Mouse (Mus musculus): ENCODE results near the gene Asb2. TPM values are rescaled to one million over a fixed set of nuclear protein-coding genes. Genes with fewer than 3 reads are reported as not detected.
A peak's percentile ranks its signal among the peaks of the same experiment; 100 is the strongest.

Gene Asb2
- polyA plus RNA-seq, 1 experiment from 2014 or later = 1.2 TPM

DNA sequence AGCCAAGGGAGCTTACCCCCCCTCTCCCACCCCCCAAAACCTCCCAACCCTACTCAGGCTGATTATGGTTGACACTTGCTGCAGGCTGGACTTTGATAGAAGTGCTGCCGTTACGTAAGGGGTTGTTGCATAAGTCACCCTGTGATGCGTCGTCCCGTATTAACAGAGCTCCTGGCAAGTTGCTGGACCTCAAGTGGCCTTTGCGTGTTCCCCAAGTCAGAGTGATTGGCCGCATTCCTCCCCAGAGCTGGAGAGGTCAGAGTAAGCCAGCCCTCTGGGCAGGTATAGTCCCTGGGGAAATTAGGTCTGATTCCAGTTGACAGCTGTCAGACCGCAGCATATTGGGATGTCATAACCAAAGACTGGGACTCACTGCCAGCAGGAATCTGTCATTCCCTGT, 43.9 kb downstream of the Asb2 start:
- no peak overlapping the region for H3K9ac ChIP-seq (replicated peaks; ENCODE audit: low read length)
- no peak overlapping the region for H3K4me2 ChIP-seq (ENCODE audit: low read depth, low read length)
- no peak for ATAC-seq (replicated peaks; ENCODE audit: insufficient number of reproducible peaks, low FRiP score, low TSS enrichment, low read depth)
- 54% methylated on average over 8 of the region's 8 CpGs for WGBS
- H3K27me3 ChIP-seq (ENCODE audit: control insufficient read depth, insufficient read depth, low read length) = peaks cover 9% of the 10 kb centered on the region; the same call in 1 of the 2 replicates
- H3K27ac ChIP-seq (replicated peaks; ENCODE audit: low read depth, low read length) = no peak overlapping the region
- peaks cover 8% of the 10 kb centered on the region for H3K4me1 ChIP-seq (ENCODE audit: control insufficient read depth, insufficient read depth, low read length)
- H3K36me3 ChIP-seq (replicated peaks; ENCODE audit: control insufficient read depth, insufficient read depth, low read depth, low read length) = no peaks in the 10 kb centered on the region
- no peaks in the 10 kb centered on the region for H3K9me3 ChIP-seq (replicated peaks; ENCODE audit: control insufficient read depth, low read length)
- no peak for DNase-seq (ENCODE audit: low spot score)
- H3K4me3 ChIP-seq (ENCODE audit: low read depth, low read length) = no peak overlapping the region

GRCm38 (mm10) chr12:103310744-103311267, 45.0 kb downstream of the Asb2 start, which contains the start of gene Fam181a:
Gene Fam181a (plus strand): TSS chr12:103310975.
- no peaks in the 10 kb centered on the region for H3K9me3 ChIP-seq (replicated peaks; ENCODE audit: control insufficient read depth, low read length)
- DNase-seq (ENCODE audit: low spot score) (no peak), ATAC-seq (replicated peaks; ENCODE audit: insufficient number of reproducible peaks, low FRiP score, low TSS enrichment, low read depth) (no peak)
- H3K27me3 ChIP-seq (ENCODE audit: control insufficient read depth, insufficient read depth, low read length) = peaks cover 7% of the 10 kb centered on the region; the same call in 1 of the 2 replicates
- H3K36me3 ChIP-seq (replicated peaks; ENCODE audit: control insufficient read depth, insufficient read depth, low read depth, low read length) = no peaks in the 10 kb centered on the region
- no peak within 1 kb of the TSS for H3K9ac ChIP-seq (replicated peaks; ENCODE audit: low read length)
- H3K4me1 ChIP-seq (ENCODE audit: control insufficient read depth, insufficient read depth, low read length) = peaks cover 4% of the 10 kb centered on the region
- H3K4me3 ChIP-seq (ENCODE audit: low read depth, low read length) = no peak within 1 kb of the TSS
- H3K4me2 ChIP-seq (ENCODE audit: low read depth, low read length) = no peak within 1 kb of the TSS
- no peak within 1 kb of the TSS for H3K27ac ChIP-seq (replicated peaks; ENCODE audit: low read depth, low read length)
- WGBS = 71% methylated on average over 2 of the region's 2 CpGs

DNA sequence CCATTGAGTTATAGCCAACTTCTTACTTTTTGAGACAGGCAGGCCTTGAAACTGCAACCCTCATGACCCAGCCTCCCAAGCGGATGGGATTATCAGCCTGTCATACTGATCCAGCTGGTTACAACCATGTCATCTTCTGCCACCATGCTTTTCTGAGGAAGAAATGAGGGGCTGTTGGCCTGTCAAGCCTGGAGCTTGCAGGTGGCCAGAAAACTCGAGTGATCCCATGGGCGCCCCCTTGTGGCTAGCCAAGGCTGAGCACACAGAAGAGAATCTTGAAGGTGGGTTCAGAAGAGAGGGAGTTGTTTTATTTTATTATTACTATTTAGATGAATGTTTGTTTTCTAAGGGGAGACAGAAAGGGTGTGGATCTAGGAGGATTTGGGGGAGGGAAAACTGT, 49.1 kb downstream of the Asb2 start:
- Histone ChIP-seq H3K4me3 (ENCODE audit: low read depth, low read length) (no peak overlapping the region), H3K9me3 (replicated peaks; ENCODE audit: control insufficient read depth, low read length) (no peaks in the 10 kb centered on the region), H3K4me2 (ENCODE audit: low read depth, low read length) (no peak overlapping the region), H3K9ac (replicated peaks; ENCODE audit: low read length) (no peak overlapping the region), H3K36me3 (replicated peaks; ENCODE audit: control insufficient read depth, insufficient read depth, low read depth, low read length) (no peaks in the 10 kb centered on the region), H3K27me3 (ENCODE audit: control insufficient read depth, insufficient read depth, low read length) (no peaks in the 10 kb centered on the region), H3K27ac (replicated peaks; ENCODE audit: low read depth, low read length) (no peak overlapping the region), H3K4me1 (ENCODE audit: control insufficient read depth, insufficient read depth, low read length) (no peaks in the 10 kb centered on the region)
- ATAC-seq (replicated peaks; ENCODE audit: insufficient number of reproducible peaks, low FRiP score, low TSS enrichment, low read depth) (no peak), DNase-seq (ENCODE audit: low spot score) (peak; percentile 64)
- 24% methylated on average over 3 of the region's 3 CpGs for WGBS

DNA sequence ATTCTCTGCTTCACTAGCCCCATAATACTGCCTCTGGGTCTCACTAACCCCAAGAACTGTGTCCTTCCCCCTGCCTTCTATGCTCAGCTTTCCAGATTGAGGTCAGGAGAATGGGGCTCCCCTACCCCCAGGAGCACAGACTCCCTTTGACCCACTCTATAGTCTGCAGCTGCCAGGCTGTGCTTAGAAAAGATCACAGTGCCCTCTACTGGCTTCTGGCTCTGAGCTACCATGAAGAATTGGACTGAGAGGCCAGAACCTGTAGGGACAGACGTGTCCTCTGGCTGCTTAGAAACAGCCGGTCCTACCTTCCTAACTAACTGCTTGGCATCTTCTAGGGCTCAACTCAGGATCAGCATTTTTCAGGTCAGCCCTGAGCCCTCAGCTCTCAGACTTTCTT, 49.6 kb downstream of the Asb2 start:
- Histone ChIP-seq H3K9ac (replicated peaks; ENCODE audit: low read length) (no peak overlapping the region), H3K27me3 (ENCODE audit: control insufficient read depth, insufficient read depth, low read length) (no peaks in the 10 kb centered on the region), H3K4me1 (ENCODE audit: control insufficient read depth, insufficient read depth, low read length) (no peaks in the 10 kb centered on the region), H3K9me3 (replicated peaks; ENCODE audit: control insufficient read depth, low read length) (no peaks in the 10 kb centered on the region), H3K4me3 (ENCODE audit: low read depth, low read length) (no peak overlapping the region), H3K4me2 (ENCODE audit: low read depth, low read length) (no peak overlapping the region), H3K27ac (replicated peaks; ENCODE audit: low read depth, low read length) (no peak overlapping the region), H3K36me3 (replicated peaks; ENCODE audit: control insufficient read depth, insufficient read depth, low read depth, low read length) (no peaks in the 10 kb centered on the region)
- ATAC-seq (replicated peaks; ENCODE audit: insufficient number of reproducible peaks, low FRiP score, low TSS enrichment, low read depth) (no peak), DNase-seq (ENCODE audit: low spot score) (peak; percentile 36)
- 29% methylated on average over 2 of the region's 2 CpGs for WGBS

GRCm38 (mm10) chr12:103302960-103303359, 52.8 kb downstream of the Asb2 start:
- Histone ChIP-seq H3K27ac (replicated peaks; ENCODE audit: low read depth, low read length) (no peak overlapping the region), H3K4me3 (ENCODE audit: low read depth, low read length) (no peak overlapping the region), H3K4me1 (ENCODE audit: control insufficient read depth, insufficient read depth, low read length) (no peaks in the 10 kb centered on the region), H3K9ac (replicated peaks; ENCODE audit: low read length) (no peak overlapping the region), H3K4me2 (ENCODE audit: low read depth, low read length) (no peak overlapping the region), H3K9me3 (replicated peaks; ENCODE audit: control insufficient read depth, low read length) (no peaks in the 10 kb centered on the region), H3K36me3 (replicated peaks; ENCODE audit: control insufficient read depth, insufficient read depth, low read depth, low read length) (no peaks in the 10 kb centered on the region), H3K27me3 (ENCODE audit: control insufficient read depth, insufficient read depth, low read length) (no peaks in the 10 kb centered on the region)
- DNase-seq (ENCODE audit: low spot score) = no peak
- 100% methylated on average over 1 of the region's 1 CpGs for WGBS
- no peak for ATAC-seq (replicated peaks; ENCODE audit: insufficient number of reproducible peaks, low FRiP score, low TSS enrichment, low read depth)

- no peaks in the 10 kb centered on the region for H3K27me3 ChIP-seq (ENCODE audit: control insufficient read depth, insufficient read depth, low read length)
- no peaks in the 10 kb centered on the region for H3K9me3 ChIP-seq (replicated peaks; ENCODE audit: control insufficient read depth, low read length)
- H3K4me1 ChIP-seq (ENCODE audit: control insufficient read depth, insufficient read depth, low read length) = no peaks in the 10 kb centered on the region
- no peak overlapping the region for H3K4me3 ChIP-seq (ENCODE audit: low read depth, low read length)
- WGBS = 41% methylated on average over 2 of the region's 2 CpGs
- DNase-seq (ENCODE audit: low spot score) (peak; percentile 79), ATAC-seq (replicated peaks; ENCODE audit: insufficient number of reproducible peaks, low FRiP score, low TSS enrichment, low read depth) (no peak)
- H3K27ac ChIP-seq (replicated peaks; ENCODE audit: low read depth, low read length) = no peak overlapping the region
- no peak overlapping the region for H3K9ac ChIP-seq (replicated peaks; ENCODE audit: low read length)
- H3K4me2 ChIP-seq (ENCODE audit: low read depth, low read length) = no peak overlapping the region
- no peaks in the 10 kb centered on the region for H3K36me3 ChIP-seq (replicated peaks; ENCODE audit: control insufficient read depth, insufficient read depth, low read depth, low read length)
Observed at GRCm38 (mm10) chr12:103301645-103302044, 54.2 kb downstream of the Asb2 start.

- H3K4me1 ChIP-seq (ENCODE audit: control insufficient read depth, insufficient read depth, low read length) = no peaks in the 10 kb centered on the region
- ATAC-seq (replicated peaks; ENCODE audit: insufficient number of reproducible peaks, low FRiP score, low TSS enrichment, low read depth) (no peak), DNase-seq (ENCODE audit: low spot score) (no peak)
- H3K4me2 ChIP-seq (ENCODE audit: low read depth, low read length) = no peak overlapping the region
- WGBS = 59% methylated on average over 9 of the region's 9 CpGs
- H3K36me3 ChIP-seq (replicated peaks; ENCODE audit: control insufficient read depth, insufficient read depth, low read depth, low read length) = no peaks in the 10 kb centered on the region
- H3K9ac ChIP-seq (replicated peaks; ENCODE audit: low read length) = no peak overlapping the region
- H3K9me3 ChIP-seq (replicated peaks; ENCODE audit: control insufficient read depth, low read length) = no peaks in the 10 kb centered on the region
- H3K4me3 ChIP-seq (ENCODE audit: low read depth, low read length) = no peak overlapping the region
- H3K27ac ChIP-seq (replicated peaks; ENCODE audit: low read depth, low read length) = no peak overlapping the region
- H3K27me3 ChIP-seq (ENCODE audit: control insufficient read depth, insufficient read depth, low read length) = no peaks in the 10 kb centered on the region
Observed at GRCm38 (mm10) chr12:103300493-103300892, 55.3 kb downstream of the Asb2 start.

DNA sequence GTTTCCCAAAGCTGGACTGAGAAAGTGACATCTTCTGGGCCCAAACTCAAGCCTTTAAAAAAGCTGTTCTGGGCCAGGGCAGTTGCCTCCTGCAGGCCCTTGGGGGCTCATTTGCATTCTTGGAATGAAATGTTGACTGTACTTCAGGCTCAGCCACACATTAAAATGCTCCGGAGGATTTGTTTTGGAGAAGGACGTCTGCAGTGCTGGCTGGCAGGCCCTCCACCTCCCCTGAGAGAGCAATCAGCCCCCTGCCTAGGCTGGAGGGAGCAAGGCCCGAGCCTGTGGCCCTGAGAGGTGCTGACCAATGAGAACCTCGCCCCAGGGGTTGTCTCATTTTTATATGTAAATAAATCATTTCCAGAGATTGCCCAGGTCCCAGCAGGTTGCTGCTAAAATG, 59.5 kb downstream of the Asb2 start:
- Histone ChIP-seq H3K27me3 (ENCODE audit: control insufficient read depth, insufficient read depth, low read length) (no peaks in the 10 kb centered on the region), H3K9ac (replicated peaks; ENCODE audit: low read length) (no peak overlapping the region), H3K4me1 (ENCODE audit: control insufficient read depth, insufficient read depth, low read length) (no peaks in the 10 kb centered on the region), H3K36me3 (replicated peaks; ENCODE audit: control insufficient read depth, insufficient read depth, low read depth, low read length) (no peaks in the 10 kb centered on the region), H3K27ac (replicated peaks; ENCODE audit: low read depth, low read length) (no peak overlapping the region), H3K9me3 (replicated peaks; ENCODE audit: control insufficient read depth, low read length) (no peaks in the 10 kb centered on the region), H3K4me2 (ENCODE audit: low read depth, low read length) (no peak overlapping the region), H3K4me3 (ENCODE audit: low read depth, low read length) (no peak overlapping the region)
- WGBS = 9% methylated on average over 4 of the region's 4 CpGs
- no peak for DNase-seq (ENCODE audit: low spot score)
- no peak for ATAC-seq (replicated peaks; ENCODE audit: insufficient number of reproducible peaks, low FRiP score, low TSS enrichment, low read depth)

Data from embryonic facial prominence, embryonic 11.5 days (tissue).